Mouse (Mus musculus): Measurements from ENCODE around the gene Ccdc3. TPM values are rescaled to one million over a fixed set of nuclear protein-coding genes. Genes with fewer than 3 reads are reported as not detected.
"Not testable (repeated sequence)": the region's sequence is repeated elsewhere in the genome, so short reads cannot be mapped to it uniquely, and the experiment has no call there.

Ccdc3 gene
- polyA plus RNA-seq (2015; fragmentation: Nextera tagmentation; extraction: Ambion mirVana): 20.7 and 21.2 TPM in 2 replicates

- Histone ChIP-seq H3K4me1 (ENCODE audit: control insufficient read depth, insufficient read depth, low read length) (peaks cover 10% of the 10 kb centered on the region; the same call in 1 of the 2 replicates), H3K36me3 (ENCODE audit: control insufficient read depth, insufficient read depth, low read length) (no peaks in the 10 kb centered on the region), H3K4me3 (replicated peaks; ENCODE audit: low read length) (peak within 1 kb of the TSS; percentile 55), H3K9ac (ENCODE audit: low read length) (peak within 1 kb of the TSS; percentile 80), H3K9me3 (replicated peaks; ENCODE audit: control insufficient read depth, low read length) (0 out of 2 replicates have a peak, but pooled peaks cover 3% of the 10 kb centered on the region), H3K27ac (ENCODE audit: low read length) (no peak within 1 kb of the TSS), H3K27me3 (ENCODE audit: control insufficient read depth, insufficient read depth, low read length) (peaks cover 7% of the 10 kb centered on the region; the same call in 1 of the 2 replicates), H3K4me2 (ENCODE audit: low read depth, low read length) (peak within 1 kb of the TSS; percentile 72)
- peak; percentile 58 for ATAC-seq (ENCODE audit: insufficient read depth, low FRiP score)
- WGBS: under 1% methylated on average over 76 of the region's 78 CpGs
Observed at GRCm38 (mm10) chr2:5137500-5138286, at the start of gene Ccdc3. TSS of gene Ccdc3 (plus strand) at chr2:5137776.

GRCm38 (mm10) chr2:5090385-5090784, 47.2 kb upstream of the Ccdc3 start:
- not testable (repeated sequence) for ATAC-seq (ENCODE audit: insufficient read depth, low FRiP score); H3K4me3 ChIP-seq (replicated peaks; ENCODE audit: low read length); H3K9ac ChIP-seq (ENCODE audit: low read length); H3K4me2 ChIP-seq (ENCODE audit: low read depth, low read length); H3K27me3 ChIP-seq (ENCODE audit: control insufficient read depth, insufficient read depth, low read length); H3K4me1 ChIP-seq (ENCODE audit: control insufficient read depth, insufficient read depth, low read length); H3K27ac ChIP-seq (ENCODE audit: low read length); H3K36me3 ChIP-seq (ENCODE audit: control insufficient read depth, insufficient read depth, low read length)
- 74% methylated on average over 4 of the region's 4 CpGs for WGBS
- H3K9me3 ChIP-seq (replicated peaks; ENCODE audit: control insufficient read depth, low read length): 0 out of 2 replicates have a peak, but pooled peaks cover 10% of the 10 kb centered on the region

GRCm38 (mm10) chr2:5094876-5095275, 42.7 kb upstream of the Ccdc3 start:
- ATAC-seq (ENCODE audit: insufficient read depth, low FRiP score): no peak
- peaks cover 11% of the 10 kb centered on the region; the same call in 1 of the 2 replicates for H3K4me1 ChIP-seq (ENCODE audit: control insufficient read depth, insufficient read depth, low read length)
- no peak overlapping the region for H3K9ac ChIP-seq (ENCODE audit: low read length)
- no peaks in the 10 kb centered on the region for H3K27me3 ChIP-seq (ENCODE audit: control insufficient read depth, insufficient read depth, low read length)
- H3K4me3 ChIP-seq (replicated peaks; ENCODE audit: low read length): no peak overlapping the region
- H3K9me3 ChIP-seq (replicated peaks; ENCODE audit: control insufficient read depth, low read length): 0 out of 2 replicates have a peak, but pooled peaks cover 10% of the 10 kb centered on the region
- no peak overlapping the region for H3K4me2 ChIP-seq (ENCODE audit: low read depth, low read length)
- no peak overlapping the region for H3K27ac ChIP-seq (ENCODE audit: low read length)
- H3K36me3 ChIP-seq (ENCODE audit: control insufficient read depth, insufficient read depth, low read length): no peaks in the 10 kb centered on the region
- WGBS: 88% methylated on average over 5 of the region's 5 CpGs

GRCm38 (mm10) chr2:5095316-5095715, 42.3 kb upstream of the Ccdc3 start:
- no peak overlapping the region for H3K27ac ChIP-seq (ENCODE audit: low read length)
- no peaks in the 10 kb centered on the region for H3K36me3 ChIP-seq (ENCODE audit: control insufficient read depth, insufficient read depth, low read length)
- H3K9me3 ChIP-seq (replicated peaks; ENCODE audit: control insufficient read depth, low read length): 0 out of 2 replicates have a peak, but pooled peaks cover 7% of the 10 kb centered on the region
- no peak overlapping the region for H3K9ac ChIP-seq (ENCODE audit: low read length)
- H3K4me3 ChIP-seq (replicated peaks; ENCODE audit: low read length): no peak overlapping the region
- no peak for ATAC-seq (ENCODE audit: insufficient read depth, low FRiP score)
- no peaks in the 10 kb centered on the region for H3K27me3 ChIP-seq (ENCODE audit: control insufficient read depth, insufficient read depth, low read length)
- no peak overlapping the region for H3K4me2 ChIP-seq (ENCODE audit: low read depth, low read length)
- peaks cover 11% of the 10 kb centered on the region; the same call in 1 of the 2 replicates for H3K4me1 ChIP-seq (ENCODE audit: control insufficient read depth, insufficient read depth, low read length)
- 19% methylated on average over 1 of the region's 1 CpGs for WGBS

GRCm38 (mm10) chr2:5097786-5098445, 39.7 kb upstream of the Ccdc3 start:
- Histone ChIP-seq H3K4me2 (ENCODE audit: low read depth, low read length) (peak overlapping the region; percentile 49), H3K27ac (ENCODE audit: low read length) (no peak overlapping the region), H3K4me1 (ENCODE audit: control insufficient read depth, insufficient read depth, low read length) (peaks cover 11% of the 10 kb centered on the region; the same call in 1 of the 2 replicates), H3K4me3 (replicated peaks; ENCODE audit: low read length) (peak overlapping the region; percentile 16), H3K9ac (ENCODE audit: low read length) (peak overlapping the region; percentile 57), H3K27me3 (ENCODE audit: control insufficient read depth, insufficient read depth, low read length) (no peaks in the 10 kb centered on the region), H3K9me3 (replicated peaks; ENCODE audit: control insufficient read depth, low read length) (0 out of 2 replicates have a peak, but pooled peaks cover 7% of the 10 kb centered on the region), H3K36me3 (ENCODE audit: control insufficient read depth, insufficient read depth, low read length) (no peaks in the 10 kb centered on the region)
- WGBS: 19% methylated on average over 20 of the region's 20 CpGs
- no peak for ATAC-seq (ENCODE audit: insufficient read depth, low FRiP score)

GRCm38 (mm10) chr2:5099176-5099575, 38.4 kb upstream of the Ccdc3 start:
- H3K36me3 ChIP-seq (ENCODE audit: control insufficient read depth, insufficient read depth, low read length): no peaks in the 10 kb centered on the region
- WGBS: 59% methylated on average over 6 of the region's 6 CpGs
- H3K9ac ChIP-seq (ENCODE audit: low read length): no peak overlapping the region
- no peak overlapping the region for H3K4me3 ChIP-seq (replicated peaks; ENCODE audit: low read length)
- H3K27ac ChIP-seq (ENCODE audit: low read length): no peak overlapping the region
- H3K4me1 ChIP-seq (ENCODE audit: control insufficient read depth, insufficient read depth, low read length): peaks cover 11% of the 10 kb centered on the region; the same call in 1 of the 2 replicates
- ATAC-seq (ENCODE audit: insufficient read depth, low FRiP score): no peak
- no peaks in the 10 kb centered on the region for H3K27me3 ChIP-seq (ENCODE audit: control insufficient read depth, insufficient read depth, low read length)
- 0 out of 2 replicates have a peak, but pooled peaks cover 4% of the 10 kb centered on the region for H3K9me3 ChIP-seq (replicated peaks; ENCODE audit: control insufficient read depth, low read length)
- H3K4me2 ChIP-seq (ENCODE audit: low read depth, low read length): no peak overlapping the region

GRCm38 (mm10) chr2:5101743-5102245, 35.8 kb upstream of the Ccdc3 start:
- no peak overlapping the region for H3K4me2 ChIP-seq (ENCODE audit: low read depth, low read length)
- no peaks in the 10 kb centered on the region for H3K36me3 ChIP-seq (ENCODE audit: control insufficient read depth, insufficient read depth, low read length)
- H3K9ac ChIP-seq (ENCODE audit: low read length): no peak overlapping the region
- no peak overlapping the region for H3K4me3 ChIP-seq (replicated peaks; ENCODE audit: low read length)
- H3K27ac ChIP-seq (ENCODE audit: low read length): peak overlapping the region; percentile 62; the same call in 1 of the 2 replicates
- no peak for ATAC-seq (ENCODE audit: insufficient read depth, low FRiP score)
- 79% methylated on average over 10 of the region's 10 CpGs for WGBS
- H3K27me3 ChIP-seq (ENCODE audit: control insufficient read depth, insufficient read depth, low read length): no peaks in the 10 kb centered on the region
- peaks cover 11% of the 10 kb centered on the region; the same call in 1 of the 2 replicates for H3K4me1 ChIP-seq (ENCODE audit: control insufficient read depth, insufficient read depth, low read length)
- H3K9me3 ChIP-seq (replicated peaks; ENCODE audit: control insufficient read depth, low read length): peaks cover 6% of the 10 kb centered on the region

GRCm38 (mm10) chr2:5102891-5103290, 34.7 kb upstream of the Ccdc3 start:
- Histone ChIP-seq H3K36me3 (ENCODE audit: control insufficient read depth, insufficient read depth, low read length) (no peaks in the 10 kb centered on the region), H3K4me3 (replicated peaks; ENCODE audit: low read length) (no peak overlapping the region), H3K27ac (ENCODE audit: low read length) (peak overlapping the region; percentile 62), H3K4me1 (ENCODE audit: control insufficient read depth, insufficient read depth, low read length) (peaks cover 9% of the 10 kb centered on the region; the same call in 1 of the 2 replicates), H3K9me3 (replicated peaks; ENCODE audit: control insufficient read depth, low read length) (peaks cover 8% of the 10 kb centered on the region), H3K27me3 (ENCODE audit: control insufficient read depth, insufficient read depth, low read length) (no peaks in the 10 kb centered on the region), H3K4me2 (ENCODE audit: low read depth, low read length) (no peak overlapping the region), H3K9ac (ENCODE audit: low read length) (no peak overlapping the region)
- peak; percentile 78 for ATAC-seq (ENCODE audit: insufficient read depth, low FRiP score)
- 32% methylated on average over 1 of the region's 1 CpGs for WGBS

Measured in stomach, embryonic 16.5 days (tissue).